Mouse (Mus musculus): ENCODE data around the gene Gm17334.

- no peak for TF ChIP-seq CTCF (IDR thresholded peaks at IDR 0.05; ENCODE audit: borderline replicate concordance, insufficient read depth, low read length)
- TF ChIP-seq POLR2A (IDR thresholded peaks at IDR 0.05; ENCODE audit: low read depth, low read length): no peak
Measured at GRCm38 (mm10) chr11:53804569-53805344, 31.8 kb upstream of the Gm17334 start.
